Mouse (Mus musculus) neural tube, embryonic 11.5 days (tissue): ENCODE data around the gene Atp2a3. TPM values are rescaled to one million over a fixed set of nuclear protein-coding genes. Genes with fewer than 3 reads are reported as not detected.

Experiments used
- ATAC-seq: fragments of 200-750 bp; cut with Nextera tagmentation; 2 replicates; pipeline ENCODE4 v1.8.0; 2017; ENCODE audit warnings: moderate number of reproducible peaks, mild to moderate bottlenecking, moderate TSS enrichment, moderate library complexity; ENCODE audit not compliant: insufficient read depth, low FRiP score, low TSS enrichment
- DNase-seq: peaks from one replicate; pipeline ENCODE4 v3.0.0-alpha.2; 2015; ENCODE audit warnings: low spot score
- H3K27ac ChIP-seq: fragments of 300-500 bp; sonication (generic); 2 replicates; pipeline ENCODE4 v1.5.1; 2014; ENCODE audit warnings: low read depth, mild to moderate bottlenecking, low read length
- H3K27me3 ChIP-seq: fragments of 300-500 bp; sonication (generic); 2 replicates; pipeline ENCODE4 v1.6.1; 2014; ENCODE audit warnings: mild to moderate bottlenecking, low read length, mixed read lengths; ENCODE audit not compliant: control insufficient read depth, insufficient read depth
- H3K36me3 ChIP-seq: fragments of 300-500 bp; sonication (generic); 2 replicates; pipeline ENCODE4 v1.6.1; 2014; ENCODE audit warnings: mild to moderate bottlenecking, low read length, moderate library complexity, mixed read lengths; ENCODE audit not compliant: control insufficient read depth, insufficient read depth
- H3K4me1 ChIP-seq: fragments of 300-500 bp; sonication (generic); 2 replicates; pipeline ENCODE4 v1.6.1; 2014; ENCODE audit warnings: low read length, mixed read lengths; ENCODE audit not compliant: control insufficient read depth, insufficient read depth
- H3K4me2 ChIP-seq: fragments of 300-500 bp; sonication (generic); 2 replicates; pipeline ENCODE4 v1.6.1; 2014; ENCODE audit warnings: low read depth, mild to moderate bottlenecking, moderate library complexity
- H3K4me3 ChIP-seq: fragments of 300-500 bp; sonication (generic); 2 replicates; pipeline ENCODE4 v1.5.1; 2014; ENCODE audit warnings: low read depth, low read length
- H3K9ac ChIP-seq: fragments of 300-500 bp; sonication (generic); 2 replicates; pipeline ENCODE4 v1.6.1; 2014; ENCODE audit warnings: mild to moderate bottlenecking, low read length
- H3K9me3 ChIP-seq: fragments of 300-500 bp; sonication (generic); 2 replicates; pipeline ENCODE4 v1.6.1; 2016; ENCODE audit warnings: low read length; ENCODE audit not compliant: control insufficient read depth
- WGBS: fragments of 180-500 bp; shearing (Covaris S2); extraction: QIAGEN DNeasy Blood & Tissue Kit; methylation state at CpG from one replicate; pipeline ENCODE4 v1.1.7; 2014; 5-methylcytosine and 5-hydroxymethylcytosine counted together
- polyA plus RNA-seq: library from polyadenylated mRNA; unstranded; fragments of >200 nt; fragmentation: Nextera tagmentation; extraction: Ambion mirVana; gene quantifications from 2 replicates; pipeline ENCODE4 v1.2.1, GENCODE M21; 2014

The Atp2a3 gene
- polyA plus RNA-seq, 1 experiment from 2014 or later: 2.2 TPM

- H3K9me3 ChIP-seq: no peaks in the 10 kb centered on the region
- peak overlapping the region; percentile 60 for H3K9ac ChIP-seq
- H3K4me2 ChIP-seq: peak overlapping the region; percentile 98
- H3K27ac ChIP-seq: peak overlapping the region; percentile 6; the same call in 1 of the 2 replicates
- ATAC-seq: peak; percentile 61
- peak overlapping the region; percentile 68 for H3K4me3 ChIP-seq
- H3K36me3 ChIP-seq: no peaks in the 10 kb centered on the region
- peak; percentile 61 for DNase-seq
- peaks cover 18% of the 10 kb centered on the region for H3K27me3 ChIP-seq
- WGBS: under 1% methylated on average over 46 of the region's 46 CpGs
- peaks cover 7% of the 10 kb centered on the region for H3K4me1 ChIP-seq
These were observed 58.3 kb downstream of the Atp2a3 start for GRCm38 (mm10) chr11:73019147-73019795.

- 52% methylated on average over 7 of the region's 7 CpGs for WGBS
- H3K4me2 ChIP-seq: no peak overlapping the region
- H3K36me3 ChIP-seq: no peaks in the 10 kb centered on the region
- no peak overlapping the region for H3K4me3 ChIP-seq
- no peak for DNase-seq
- H3K4me1 ChIP-seq: peaks cover 7% of the 10 kb centered on the region
- H3K27ac ChIP-seq: no peak overlapping the region
- H3K27me3 ChIP-seq: peaks cover 18% of the 10 kb centered on the region
- no peak overlapping the region for H3K9ac ChIP-seq
- ATAC-seq: no peak
- H3K9me3 ChIP-seq: no peaks in the 10 kb centered on the region
These were observed 60.2 kb downstream of the Atp2a3 start for GRCm38 (mm10) chr11:73020953-73021800.

- no peak for ATAC-seq
- H3K27me3 ChIP-seq: peaks cover 18% of the 10 kb centered on the region
- no peak overlapping the region for H3K9ac ChIP-seq
- no peaks in the 10 kb centered on the region for H3K36me3 ChIP-seq
- no peak for DNase-seq
- H3K4me3 ChIP-seq: no peak overlapping the region
- H3K4me2 ChIP-seq: no peak overlapping the region
- H3K27ac ChIP-seq: no peak overlapping the region
- WGBS: 63% methylated on average over 9 of the region's 9 CpGs
- H3K4me1 ChIP-seq: peaks cover 7% of the 10 kb centered on the region
- no peaks in the 10 kb centered on the region for H3K9me3 ChIP-seq
These were observed 62.1 kb downstream of the Atp2a3 start for GRCm38 (mm10) chr11:73023099-73023498.

GRCm38 (mm10) chr11:73023827-73024226 is 62.9 kb downstream of the Atp2a3 start:
- Histone ChIP-seq H3K9me3 (no peaks in the 10 kb centered on the region), H3K4me1 (peaks cover 3% of the 10 kb centered on the region; the same call in 1 of the 2 replicates), H3K27ac (no peak overlapping the region), H3K4me2 (no peak overlapping the region), H3K4me3 (no peak overlapping the region), H3K9ac (no peak overlapping the region), H3K27me3 (peaks cover 18% of the 10 kb centered on the region), H3K36me3 (no peaks in the 10 kb centered on the region)
- ATAC-seq (no peak), DNase-seq (no peak)
- WGBS: 64% methylated on average over 4 of the region's 4 CpGs

- Histone ChIP-seq H3K9me3 (no peaks in the 10 kb centered on the region), H3K36me3 (no peaks in the 10 kb centered on the region), H3K4me1 (peaks cover 3% of the 10 kb centered on the region; the same call in 1 of the 2 replicates), H3K27ac (no peak overlapping the region), H3K9ac (no peak overlapping the region), H3K27me3 (peaks cover 16% of the 10 kb centered on the region), H3K4me2 (no peak overlapping the region), H3K4me3 (no peak overlapping the region)
- WGBS: 66% methylated on average over 7 of the region's 7 CpGs
- ATAC-seq: no peak
- DNase-seq: no peak
These were observed 63.4 kb downstream of the Atp2a3 start for GRCm38 (mm10) chr11:73024236-73024904.

- no peak overlapping the region for H3K27ac ChIP-seq
- no peak overlapping the region for H3K4me3 ChIP-seq
- H3K9ac ChIP-seq: no peak overlapping the region
- H3K4me2 ChIP-seq: no peak overlapping the region
- no peaks in the 10 kb centered on the region for H3K27me3 ChIP-seq
- ATAC-seq (no peak), DNase-seq (no peak)
- H3K4me1 ChIP-seq: peaks cover 4% of the 10 kb centered on the region; the same call in 1 of the 2 replicates
- no peaks in the 10 kb centered on the region for H3K9me3 ChIP-seq
- 47% methylated on average over 8 of the region's 8 CpGs for WGBS
- H3K36me3 ChIP-seq: no peaks in the 10 kb centered on the region
These were observed 66.0 kb downstream of the Atp2a3 start for GRCm38 (mm10) chr11:73026961-73027360.

- 0 out of 2 replicates have a peak overlapping the region, but pooled peaks have one; percentile 44 for H3K27ac ChIP-seq
- H3K4me1 ChIP-seq: peaks cover 4% of the 10 kb centered on the region; the same call in 1 of the 2 replicates
- H3K4me2 ChIP-seq: peak overlapping the region; percentile 54
- peak; percentile 87 for ATAC-seq
- no peak overlapping the region for H3K4me3 ChIP-seq
- no peaks in the 10 kb centered on the region for H3K9me3 ChIP-seq
- DNase-seq: peak; percentile 88
- H3K36me3 ChIP-seq: no peaks in the 10 kb centered on the region
- H3K27me3 ChIP-seq: no peaks in the 10 kb centered on the region
- WGBS: 26% methylated on average over 20 of the region's 20 CpGs
- peak overlapping the region; percentile 8 for H3K9ac ChIP-seq
These were observed 70.0 kb downstream of the Atp2a3 start for GRCm38 (mm10) chr11:73030821-73031498.

GRCm38 (mm10) chr11:73031536-73031935 is 70.6 kb downstream of the Atp2a3 start:
- Histone ChIP-seq H3K4me1 (peaks cover 4% of the 10 kb centered on the region; the same call in 1 of the 2 replicates), H3K4me2 (no peak overlapping the region), H3K27ac (0 out of 2 replicates have a peak overlapping the region, but pooled peaks have one; percentile 44), H3K36me3 (no peaks in the 10 kb centered on the region), H3K4me3 (no peak overlapping the region), H3K9me3 (no peaks in the 10 kb centered on the region), H3K27me3 (no peaks in the 10 kb centered on the region), H3K9ac (no peak overlapping the region; the same call in 1 of the 2 replicates)
- 43% methylated on average over 5 of the region's 5 CpGs for WGBS
- DNase-seq (no peak), ATAC-seq (peak; percentile 9; the same call in 1 of the 2 replicates)
